Mouse (Mus musculus) layer of hippocampus, postnatal 36 days (tissue): ENCODE measurements around the gene Ikzf2. TPM values are rescaled to one million over a fixed set of nuclear protein-coding genes. Genes with fewer than 3 reads are reported as not detected.

Experiments used
- DNase-seq, 2 experiments: peaks; one replicate each; pipeline ENCODE4 v3.0.0; 2022
- total RNA-seq, 2 experiments: library from RNA; stranded (reverse); gene quantifications; 2 replicates each; pipeline ENCODE4 v1.2.3; 2021

Gene Ikzf2
- total RNA-seq, 2 experiments from 2014 or later: 4.8 to 8.4 TPM

DNA sequence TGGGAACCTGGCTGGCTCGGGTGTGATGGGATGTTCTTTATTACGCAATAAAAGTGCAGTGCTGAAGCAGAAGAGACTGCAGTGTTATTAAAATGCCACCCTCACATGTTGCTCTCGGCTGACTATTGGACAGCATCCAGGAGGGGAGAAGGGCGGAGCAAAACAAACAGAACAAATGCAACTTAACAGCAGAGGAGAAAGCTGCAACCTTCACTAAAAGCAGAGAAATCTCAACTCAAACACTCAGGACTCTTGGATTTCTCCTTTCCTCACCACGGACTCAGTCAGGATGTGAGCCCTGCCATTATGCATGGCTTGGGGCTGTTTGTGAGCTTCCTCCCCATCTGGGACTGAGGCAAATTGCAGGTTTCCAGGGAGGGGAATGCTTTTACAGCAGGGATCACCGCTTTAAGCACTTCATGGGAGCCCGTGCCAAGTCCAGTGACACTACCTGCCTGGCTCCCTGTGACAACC, 95.7 kb downstream of the Ikzf2 start:
- DNase-seq: peak; percentile 15 to 25

DNA sequence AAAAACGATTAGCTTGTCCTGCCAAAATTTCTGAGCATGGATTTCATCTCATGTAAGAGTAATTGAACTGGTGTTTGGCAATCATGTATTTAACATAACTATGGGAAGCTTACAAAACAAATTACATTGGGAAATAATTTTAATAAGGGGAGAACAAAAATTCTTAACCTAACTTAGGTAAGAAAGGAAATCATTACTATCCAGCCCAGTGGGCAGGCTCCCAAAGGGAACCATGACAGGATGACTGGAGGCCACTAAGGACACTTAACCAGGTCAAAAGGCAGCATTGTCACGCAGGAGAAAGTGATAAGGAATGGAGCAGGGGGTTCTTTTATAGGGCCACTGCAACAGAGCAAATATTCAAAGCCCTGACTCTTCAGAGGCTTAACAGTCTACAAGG, 101.5 kb downstream of the Ikzf2 start:
- no peak for DNase-seq

DNA sequence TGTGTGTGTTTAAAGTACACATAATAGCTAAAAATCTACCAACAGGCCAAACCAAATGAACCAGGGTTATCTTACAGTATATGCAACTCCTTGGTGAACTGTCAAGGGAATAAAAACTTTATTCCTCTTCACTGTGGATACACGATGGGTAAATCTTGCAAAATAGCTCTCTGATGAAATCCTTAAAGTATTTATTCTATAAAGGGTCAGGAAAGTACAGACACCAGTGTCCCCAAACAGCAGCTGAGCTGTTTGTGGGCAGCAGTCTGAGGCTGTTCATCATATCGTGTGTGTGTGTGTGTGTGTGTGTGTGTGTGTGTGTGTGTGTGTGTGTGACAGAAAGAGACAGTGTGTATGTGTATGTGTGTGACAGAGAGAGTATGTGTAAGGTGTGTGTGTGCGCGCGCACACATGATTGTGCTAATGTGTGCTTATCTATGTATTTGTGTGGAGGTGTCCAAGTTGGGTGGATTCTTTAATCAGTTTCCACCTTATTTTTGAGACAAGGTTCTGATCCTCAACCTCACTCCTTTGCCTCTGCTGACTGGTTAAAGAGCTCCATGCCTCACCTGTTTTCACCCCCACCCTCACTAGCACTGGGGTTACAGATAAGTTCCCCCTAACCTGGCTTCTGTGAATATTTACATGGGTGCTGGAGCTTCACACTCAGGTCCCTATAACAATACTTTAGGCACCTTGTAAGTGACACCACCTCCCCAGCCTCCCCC, 102.9 kb downstream of the Ikzf2 start:
- no peak for DNase-seq

DNA sequence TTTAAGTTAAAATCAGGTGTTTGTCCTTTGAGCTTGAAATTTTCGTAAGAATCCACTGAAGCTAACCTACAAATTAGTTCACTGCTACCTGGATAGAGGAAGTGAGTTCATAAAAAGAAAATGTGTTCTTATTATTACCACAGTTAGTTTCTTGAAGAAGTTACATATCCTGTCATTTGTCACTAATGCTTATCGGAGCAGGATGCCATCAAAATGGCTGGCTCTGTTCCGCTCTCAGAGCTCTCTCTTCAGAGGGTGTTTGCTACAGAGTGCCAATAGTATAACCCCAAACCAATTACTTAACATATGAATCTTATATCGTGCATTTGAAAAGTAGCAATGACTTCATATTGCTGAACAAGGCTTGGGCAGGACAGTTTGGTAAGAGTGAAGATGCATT, 108.1 kb downstream of the Ikzf2 start:
- no peak for DNase-seq

DNA sequence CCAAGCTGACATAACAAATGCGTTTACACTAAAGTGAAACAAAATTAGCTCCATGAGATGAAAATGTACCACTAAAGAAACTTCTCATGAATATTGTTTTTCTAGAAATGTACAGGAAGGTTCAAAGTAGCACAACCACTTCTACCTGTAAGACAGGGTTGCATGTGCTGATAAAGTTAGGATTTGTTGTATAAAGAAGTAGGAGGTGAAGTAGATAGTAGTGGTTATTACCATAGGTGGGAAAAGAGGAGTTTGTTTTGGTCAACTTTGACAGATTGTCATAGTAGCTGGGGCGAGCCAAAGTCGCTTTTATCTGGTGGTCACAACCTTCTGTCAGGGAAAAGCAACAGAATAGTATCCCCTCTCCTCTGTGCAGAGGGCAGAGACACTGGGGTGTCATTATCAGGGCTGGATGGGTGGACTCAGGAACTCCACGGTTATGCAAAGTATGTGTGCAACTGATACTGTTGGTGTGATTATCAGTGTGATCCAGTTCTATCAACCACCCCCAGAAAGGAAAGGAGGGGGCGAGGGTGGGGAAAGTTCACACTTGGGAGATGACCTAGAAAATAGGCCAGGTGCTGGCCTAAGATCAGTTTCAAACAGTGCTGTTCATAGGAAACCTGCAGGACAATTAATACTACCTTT, 127.5 kb downstream of the Ikzf2 start:
- DNase-seq: no peak

DNA sequence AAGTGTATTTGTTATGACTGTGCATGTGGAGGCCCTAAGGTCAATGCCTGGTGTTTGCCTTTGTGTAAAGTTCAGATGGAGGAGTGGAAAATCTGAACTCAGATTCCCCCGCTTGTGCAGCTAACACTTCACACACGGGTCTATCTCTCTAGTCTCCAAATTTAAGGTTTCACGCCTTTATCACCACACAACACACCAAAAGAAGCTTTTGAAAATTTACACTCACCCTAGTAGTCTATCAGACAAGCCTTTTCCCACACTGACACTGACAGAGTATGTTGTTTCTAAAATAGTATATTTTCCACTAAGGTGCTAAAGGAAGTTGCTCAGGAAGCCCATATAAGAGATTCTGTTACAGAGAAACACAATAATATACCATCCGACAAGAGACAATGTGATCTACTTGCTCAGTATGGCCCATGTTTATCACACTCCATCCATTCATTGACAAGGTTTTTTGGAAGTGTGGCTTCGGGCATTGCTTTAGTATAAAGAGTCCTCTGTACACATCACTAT, 131.4 kb downstream of the Ikzf2 start:
- no peak for DNase-seq

DNA sequence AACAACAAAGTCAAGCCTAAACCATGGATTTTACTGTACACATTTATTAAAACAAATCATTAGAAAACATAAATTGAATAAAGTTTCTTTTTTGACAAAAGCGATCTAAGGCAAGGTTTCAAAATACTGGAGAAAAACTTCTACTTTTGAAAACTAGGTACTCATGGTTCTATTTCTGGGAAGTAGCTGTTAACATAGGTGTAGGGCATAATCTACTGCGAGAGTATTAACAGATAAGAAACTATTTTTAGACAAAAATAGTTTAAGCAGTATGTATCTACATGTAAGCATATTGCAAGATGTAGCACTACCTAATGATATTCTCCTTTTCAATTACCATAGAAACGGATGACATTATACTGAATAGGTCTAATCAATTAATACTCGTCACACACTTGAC, 137.1 kb downstream of the Ikzf2 start:
- no peak for DNase-seq

DNA sequence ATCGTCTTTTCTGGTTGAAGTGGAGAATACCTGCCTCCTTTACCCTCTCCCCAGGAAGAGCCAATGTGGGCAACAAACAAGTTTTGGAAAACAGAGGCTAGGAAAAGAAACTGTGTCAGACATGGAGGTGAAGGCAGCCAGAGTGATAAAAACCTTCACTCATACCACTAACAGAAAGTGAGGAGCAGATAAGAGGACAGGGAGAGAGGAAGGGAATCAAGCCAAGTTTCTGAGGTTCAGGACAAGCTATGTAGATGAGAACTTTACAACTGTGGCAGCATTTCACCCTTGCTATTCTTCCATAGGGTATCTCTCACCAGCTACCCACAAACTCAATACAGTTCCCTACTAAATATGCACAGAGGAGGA, 141.2 kb downstream of the Ikzf2 start:
- DNase-seq: no peak

DNA sequence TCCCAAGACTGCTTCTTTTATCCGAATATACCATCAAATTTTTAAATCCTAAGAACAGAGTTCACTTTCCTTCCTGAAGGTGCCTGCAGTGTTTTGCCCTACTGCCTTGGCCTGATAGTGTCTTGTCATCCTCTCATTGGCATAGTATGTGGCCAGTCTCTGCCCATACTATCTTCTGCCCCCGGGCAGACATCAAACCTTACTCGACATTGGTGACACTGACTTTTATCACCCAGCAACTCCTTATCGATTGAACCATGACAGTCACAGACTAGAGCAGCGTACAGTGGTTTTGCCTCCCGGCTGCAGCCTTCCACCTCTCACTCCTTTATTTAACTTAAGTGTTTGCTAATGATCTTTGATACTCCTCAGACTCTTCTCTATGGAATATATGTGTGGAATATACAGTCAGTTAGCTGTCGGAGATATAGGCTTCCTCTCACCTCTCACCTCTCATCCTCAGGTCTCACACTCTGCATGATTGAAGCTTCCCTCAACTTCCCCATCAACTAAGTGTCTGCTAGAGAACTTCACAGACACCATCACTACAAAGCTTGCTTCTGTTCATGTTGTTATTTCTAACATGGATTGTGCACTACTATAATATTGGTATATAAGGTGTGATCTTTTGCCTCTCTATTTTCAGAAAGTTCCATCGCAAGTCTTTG, 141.7 kb downstream of the Ikzf2 start:
- DNase-seq: no peak

DNA sequence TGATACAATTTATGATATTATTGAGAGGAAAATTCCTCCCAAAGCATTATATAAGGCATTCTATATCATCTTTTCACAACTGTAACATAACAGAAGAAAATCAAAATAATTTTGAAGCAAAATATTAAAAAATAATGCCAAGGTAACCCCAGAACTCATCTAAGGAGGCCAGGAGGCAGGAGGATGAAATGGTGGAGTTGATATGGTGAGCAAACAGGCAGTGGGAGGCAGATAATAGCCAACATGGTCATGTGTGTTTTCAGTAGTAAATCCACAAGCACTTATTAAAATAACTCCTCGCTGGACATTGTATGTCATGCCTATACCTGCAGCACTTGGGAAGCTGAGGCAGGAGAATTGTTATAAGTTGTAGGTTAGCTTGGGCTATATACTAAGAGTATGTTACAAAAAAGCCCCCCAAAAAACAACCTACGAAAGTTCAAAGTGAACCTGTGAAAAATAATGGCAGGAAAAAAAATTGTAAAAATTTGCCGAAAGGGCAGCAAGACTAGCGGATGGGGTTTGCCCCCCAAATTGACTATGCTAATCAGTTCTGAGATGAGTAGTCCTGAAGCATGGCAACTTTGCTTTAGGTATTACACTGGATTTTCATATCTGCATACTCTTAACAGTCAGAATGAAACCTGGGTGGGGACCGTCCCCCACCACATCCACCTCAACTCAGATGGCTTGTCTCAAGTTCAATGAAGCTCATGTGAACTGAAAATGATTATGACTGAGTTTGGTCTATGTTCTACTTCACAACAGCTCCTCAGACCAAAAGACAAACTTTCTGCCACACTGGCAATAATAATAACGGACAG, 143.1 kb downstream of the Ikzf2 start:
- no peak for DNase-seq

DNA sequence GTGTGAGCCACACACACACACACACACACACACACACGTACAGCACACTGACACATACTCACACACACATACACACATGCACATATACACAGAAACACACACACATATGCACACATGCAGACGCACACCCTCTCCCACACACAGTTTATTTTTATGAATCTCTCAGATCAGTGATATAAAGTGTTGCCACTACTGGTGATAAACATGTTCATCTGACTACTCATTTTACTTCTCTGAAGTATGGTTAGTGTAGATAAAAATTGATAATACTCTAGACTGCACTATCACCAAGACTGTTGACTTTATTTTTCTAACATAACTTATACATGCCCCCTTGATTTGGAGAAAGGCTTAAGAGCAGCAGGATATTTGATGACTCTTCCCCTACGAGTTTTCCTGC, 144.5 kb downstream of the Ikzf2 start:
- no peak for DNase-seq

DNA sequence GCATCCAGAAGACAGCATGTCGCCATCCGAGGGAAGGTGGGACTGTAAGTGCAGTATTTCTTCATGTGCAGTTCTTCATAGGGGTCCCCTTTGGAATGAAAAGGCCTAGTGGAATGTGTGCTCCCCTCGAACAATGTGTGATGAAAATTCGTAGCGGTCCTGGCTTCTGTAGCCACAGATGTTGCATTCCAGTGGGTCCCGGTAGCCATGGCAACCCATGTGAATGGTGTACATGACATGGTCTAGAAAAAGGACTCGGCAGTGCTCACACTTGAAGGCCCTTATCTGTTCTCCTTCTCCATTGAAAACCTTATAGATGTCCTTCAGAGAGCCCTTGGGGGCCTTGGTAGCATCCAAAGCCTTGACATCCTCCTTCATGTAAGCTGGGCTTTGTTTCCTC, 148.4 kb downstream of the Ikzf2 start:
- no peak for DNase-seq

DNA sequence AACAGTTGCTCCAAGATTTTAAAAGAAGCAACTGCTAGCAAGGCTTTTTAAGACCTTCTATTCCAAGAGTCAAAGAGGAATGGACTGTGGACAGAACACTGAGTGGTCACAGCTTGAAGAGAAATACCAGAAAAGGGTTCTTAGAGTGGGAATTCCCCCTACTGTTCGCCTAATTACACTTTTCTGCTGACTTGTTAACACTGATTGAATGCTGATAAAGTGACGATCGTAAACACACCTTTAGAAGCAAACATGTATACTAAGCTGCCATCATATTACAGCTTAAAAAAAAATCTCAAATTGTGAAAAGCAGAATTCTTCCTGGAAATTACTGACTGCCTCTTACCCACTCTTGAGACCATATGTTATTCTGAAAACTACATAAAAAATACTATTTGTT, 149.4 kb downstream of the Ikzf2 start:
- DNase-seq: no peak

DNA sequence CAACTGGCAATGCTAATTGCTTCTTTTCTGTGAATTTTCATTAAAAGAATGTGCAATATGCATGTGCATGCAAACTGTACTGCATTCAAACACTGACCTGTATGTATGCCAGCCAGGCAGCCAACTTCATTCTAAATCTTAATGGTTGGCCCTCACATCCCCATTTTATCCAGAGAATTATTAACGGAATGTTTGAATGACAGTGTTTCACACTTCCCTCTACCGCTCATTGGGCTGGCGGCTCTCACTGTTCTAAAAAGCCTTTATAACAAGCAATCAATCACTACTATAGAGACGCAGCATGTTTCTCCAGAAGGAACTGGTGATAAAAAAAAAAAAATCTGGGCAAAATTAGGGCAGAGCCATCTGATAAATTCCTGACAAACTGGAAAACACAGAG, 151.5 kb downstream of the Ikzf2 start:
- DNase-seq: no peak

DNA sequence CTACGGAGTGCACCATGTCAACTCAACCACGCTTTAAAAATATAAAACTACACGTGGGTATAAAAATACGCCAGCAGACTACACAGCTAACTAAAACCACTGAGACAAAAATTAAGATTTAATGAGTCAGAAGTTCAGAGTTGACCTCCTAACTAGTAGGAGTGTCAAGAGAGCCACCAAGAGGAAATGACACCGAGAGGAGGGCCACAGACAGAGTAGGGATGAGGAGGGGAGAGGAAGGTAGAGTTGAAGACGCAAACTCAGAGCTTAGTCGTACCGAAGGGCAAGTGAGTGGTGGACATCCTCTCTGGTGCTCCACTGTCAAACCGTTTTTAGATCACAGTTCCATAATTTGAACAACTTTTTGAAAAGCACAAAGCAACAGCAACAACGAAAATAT, 154.0 kb downstream of the Ikzf2 start:
- DNase-seq: no peak

DNA sequence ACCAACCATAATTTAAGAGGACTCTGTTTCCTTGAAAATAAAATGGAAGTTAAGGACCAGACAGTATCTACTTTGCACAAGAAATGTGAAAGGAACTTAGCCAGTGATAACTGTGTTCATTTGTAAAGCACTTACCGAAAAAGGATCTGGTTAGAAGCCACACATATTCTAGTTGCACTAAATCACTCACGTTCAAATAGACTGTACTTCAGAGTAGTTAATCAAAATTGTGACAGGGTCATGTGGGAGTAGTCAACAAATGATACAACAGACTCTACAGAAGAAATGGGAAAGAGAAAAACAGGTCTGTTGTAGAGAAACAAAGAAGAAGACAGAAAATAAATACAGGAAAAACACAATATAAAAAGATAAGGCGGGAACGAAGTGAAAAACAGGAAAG, 158.3 kb downstream of the Ikzf2 start:
- DNase-seq: no peak

DNA sequence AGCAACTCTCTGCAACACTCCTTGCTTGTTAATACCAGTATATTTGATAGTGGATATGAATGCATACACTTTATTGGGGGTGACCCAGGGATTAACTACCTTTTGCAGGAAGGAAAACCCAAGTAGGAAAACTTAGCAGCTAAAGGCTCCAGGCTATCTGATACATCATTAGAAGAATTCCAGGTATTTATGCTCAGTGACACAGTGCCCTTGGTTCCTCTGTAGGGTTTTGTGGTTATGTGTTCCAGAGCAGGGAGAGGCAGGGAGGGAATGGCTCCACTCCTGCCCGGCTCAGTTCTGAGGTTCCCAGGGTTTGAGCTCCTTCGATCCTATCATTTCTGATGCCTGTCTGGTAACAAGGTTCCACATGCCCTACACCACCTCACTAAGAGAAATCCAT, 165.4 kb downstream of the Ikzf2 start:
- DNase-seq: no peak

DNA sequence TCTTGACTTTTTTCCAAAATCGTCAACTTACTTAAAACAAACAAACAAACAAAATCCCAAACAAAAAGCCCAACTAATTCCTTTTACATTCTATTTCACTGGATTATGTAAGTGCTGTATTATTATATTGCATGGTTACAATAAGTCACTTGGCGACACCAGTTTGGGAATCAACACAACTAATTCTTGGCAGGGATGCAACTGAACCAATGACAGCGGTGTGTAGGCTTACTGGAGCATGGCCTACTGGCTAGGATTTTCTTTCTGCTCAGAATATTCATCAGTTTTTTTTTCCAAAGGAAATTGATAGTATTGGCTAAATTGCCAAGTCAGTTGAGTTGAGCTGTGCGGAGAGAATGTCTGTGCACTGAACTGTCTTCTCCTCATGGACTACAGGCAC, 167.7 kb downstream of the Ikzf2 start:
- DNase-seq: peak; percentile 8 to 14

DNA sequence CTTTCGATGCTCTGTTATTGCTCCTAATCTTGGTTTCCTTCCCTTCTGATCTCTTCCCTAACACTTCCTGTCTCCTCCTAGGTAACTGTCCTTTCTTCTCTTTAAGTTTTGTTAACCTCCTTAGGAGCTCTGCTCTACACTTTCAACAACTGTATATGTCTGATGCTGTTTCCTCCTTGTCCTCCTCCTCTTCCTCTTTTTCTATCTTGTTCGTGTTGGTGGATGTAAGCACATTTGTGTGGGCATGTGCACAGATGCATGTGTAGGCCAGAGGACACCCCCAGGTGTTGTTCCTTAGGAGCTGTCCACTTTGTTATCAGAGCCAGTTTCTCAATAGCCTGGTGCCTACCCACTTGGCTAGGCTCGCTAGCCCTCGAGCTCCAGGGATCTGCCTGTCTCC, 169.0 kb downstream of the Ikzf2 start:
- no peak for DNase-seq

DNA sequence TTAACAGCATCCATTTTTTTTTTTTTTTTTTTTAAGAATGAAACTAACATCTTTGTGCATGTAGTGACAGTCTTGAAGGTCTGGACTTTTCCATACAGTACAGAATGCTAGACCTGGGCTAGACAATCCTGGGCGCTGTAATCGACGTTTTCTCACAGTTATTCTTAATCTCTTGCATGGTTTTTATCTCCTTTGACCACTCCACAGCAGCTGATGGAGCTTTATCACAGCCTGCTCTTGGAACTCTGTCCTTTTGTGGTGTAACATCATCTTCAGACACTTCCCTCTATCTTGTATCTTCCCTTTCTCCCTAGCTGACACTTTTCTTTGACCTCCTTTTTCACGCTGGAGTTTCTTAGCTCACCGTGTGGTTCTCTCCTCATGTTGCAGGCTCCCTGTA, 170.9 kb downstream of the Ikzf2 start:
- no peak for DNase-seq

DNA sequence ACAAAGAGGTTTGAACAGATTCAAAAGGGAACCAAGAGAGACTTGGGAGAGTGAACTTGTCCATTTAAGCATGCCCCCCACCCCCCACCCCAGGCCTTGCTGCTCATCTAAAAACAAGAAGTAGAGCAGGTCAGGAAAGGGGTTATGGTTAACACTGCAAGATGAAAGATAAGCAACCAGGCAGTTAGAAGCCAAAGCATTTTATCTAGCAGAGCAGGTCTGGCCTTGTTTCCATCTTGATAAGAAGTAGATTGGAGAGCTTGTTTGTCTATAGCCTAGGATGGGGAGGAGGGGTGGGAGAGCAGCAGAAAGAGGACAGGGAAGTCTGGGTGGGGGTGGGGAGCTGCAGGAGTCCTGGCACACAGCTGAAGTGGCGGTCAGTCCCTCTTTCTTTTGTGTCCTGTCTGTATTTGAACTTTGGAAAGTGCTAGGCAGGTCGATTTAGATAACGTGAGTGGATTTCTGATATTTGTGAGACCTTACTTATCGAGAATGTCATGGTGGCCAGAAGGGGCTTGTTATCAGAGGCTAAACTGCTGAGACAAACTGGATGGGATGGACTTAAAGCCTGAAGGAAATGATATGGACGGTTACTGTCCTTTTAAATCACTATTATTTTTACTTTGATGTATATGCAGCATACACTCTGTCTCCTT, 173.3 kb downstream of the Ikzf2 start:
- DNase-seq: no peak

DNA sequence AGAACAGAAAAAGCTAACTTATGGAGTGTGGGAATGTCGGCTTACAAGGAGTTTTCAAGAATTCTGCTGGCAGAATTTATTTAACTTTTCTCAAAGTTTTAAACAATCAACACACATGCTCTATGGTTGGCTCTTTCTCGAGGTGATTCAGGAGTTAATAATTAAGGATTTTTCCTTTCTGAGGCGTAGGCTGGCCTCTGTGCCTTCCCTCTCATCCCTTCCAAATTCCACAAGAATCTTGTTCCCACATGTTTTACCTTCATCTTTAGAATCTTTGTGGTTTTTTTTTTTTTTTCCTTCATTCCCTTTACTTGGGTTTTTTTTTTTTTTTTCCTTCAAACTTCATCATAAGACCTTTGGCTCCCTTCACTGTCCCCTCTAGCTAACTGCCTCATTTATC, 178.8 kb downstream of the Ikzf2 start:
- no peak for DNase-seq
